Mouse (Mus musculus): ENCODE measurements at regions not wholly inside any gene's neighbourhood (a gene's known extent, or its start where the extent isn't known, plus 50 kb on each side); places are given as distances from the start of the nearest gene placed in this dataset.

DNA sequence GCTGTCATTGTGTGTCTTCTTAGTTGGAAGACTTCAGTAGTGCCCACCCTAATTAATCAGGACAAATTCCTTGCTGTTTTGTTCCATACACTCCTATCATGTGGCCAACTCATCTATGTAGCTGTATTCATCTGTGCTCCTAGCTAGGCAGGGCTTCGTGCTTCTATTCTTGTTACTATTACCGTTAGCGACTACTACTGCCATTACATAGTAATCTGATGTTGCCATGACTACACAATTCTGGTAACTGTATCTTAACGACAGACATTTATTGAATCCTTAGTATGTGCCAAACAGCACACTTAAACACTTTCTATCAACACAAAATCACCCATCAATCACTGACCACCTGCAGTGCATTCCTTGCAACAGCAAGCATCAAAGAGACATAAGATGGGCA lies 477.6 kb downstream of the Tm4sf1 start:
- no peak for ATAC-seq (replicated peaks; ENCODE audit: poor library complexity)

- ATAC-seq (replicated peaks; ENCODE audit: poor library complexity): no peak
Measured at GRCm38 (mm10) chr3:56810548-56811071, 491.2 kb downstream of the Tm4sf1 start.

DNA sequence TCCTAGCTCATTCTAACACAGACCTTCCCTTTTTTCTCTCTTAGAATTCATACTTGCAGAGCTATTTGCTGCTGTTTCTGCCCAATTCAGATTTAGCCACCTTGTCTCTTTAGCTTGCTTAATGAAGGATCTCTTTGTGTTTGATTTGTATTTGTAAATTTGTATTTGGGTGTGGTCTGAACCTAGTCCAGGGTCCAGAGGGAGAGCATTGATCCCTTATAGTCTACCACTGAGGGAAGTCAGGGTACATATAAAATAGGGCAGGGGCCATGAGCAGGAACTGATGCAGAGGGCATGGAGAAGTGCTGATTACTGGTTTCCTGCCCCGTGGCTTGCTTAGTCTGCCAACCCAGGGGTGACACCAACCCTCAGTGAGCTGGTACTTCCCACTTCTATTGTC lies 508.7 kb downstream of the Tm4sf1 start:
- ATAC-seq (replicated peaks; ENCODE audit: poor library complexity): no peak

DNA sequence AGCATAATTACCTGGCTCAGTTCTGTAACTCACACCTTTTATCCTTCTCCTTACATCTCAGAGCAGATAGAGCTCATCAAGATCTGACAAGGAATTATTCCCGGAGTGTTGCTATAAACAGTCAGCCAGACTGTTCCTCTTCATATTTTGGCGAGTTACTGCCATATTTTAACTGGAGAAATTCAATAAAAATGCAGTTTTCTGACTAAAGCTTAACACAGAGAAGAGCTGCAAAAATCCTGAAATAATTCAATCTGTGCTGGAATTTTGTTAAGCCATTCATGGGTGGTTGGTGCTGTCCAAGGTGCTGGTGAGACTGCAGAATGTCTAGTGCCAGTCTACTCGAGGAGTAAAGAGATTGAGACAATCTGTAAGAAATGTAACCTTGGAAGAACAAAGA lies 512.6 kb downstream of the Tm4sf1 start:
- ATAC-seq (replicated peaks; ENCODE audit: poor library complexity): no peak

GRCm38 (mm10) chr3:56773920-56774319 lies 527.9 kb downstream of the Tm4sf1 start:
- no peak for ATAC-seq (replicated peaks; ENCODE audit: poor library complexity)

GRCm38 (mm10) chr3:56770225-56770624 lies 531.6 kb downstream of the Tm4sf1 start:
- ATAC-seq (replicated peaks; ENCODE audit: poor library complexity): no peak

GRCm38 (mm10) chr3:56767133-56767532 lies 534.7 kb downstream of the Tm4sf1 start:
- no peak for ATAC-seq (replicated peaks; ENCODE audit: poor library complexity)

GRCm38 (mm10) chr3:56764336-56764735 lies 537.5 kb downstream of the Tm4sf1 start:
- no peak for ATAC-seq (replicated peaks; ENCODE audit: poor library complexity)

DNA sequence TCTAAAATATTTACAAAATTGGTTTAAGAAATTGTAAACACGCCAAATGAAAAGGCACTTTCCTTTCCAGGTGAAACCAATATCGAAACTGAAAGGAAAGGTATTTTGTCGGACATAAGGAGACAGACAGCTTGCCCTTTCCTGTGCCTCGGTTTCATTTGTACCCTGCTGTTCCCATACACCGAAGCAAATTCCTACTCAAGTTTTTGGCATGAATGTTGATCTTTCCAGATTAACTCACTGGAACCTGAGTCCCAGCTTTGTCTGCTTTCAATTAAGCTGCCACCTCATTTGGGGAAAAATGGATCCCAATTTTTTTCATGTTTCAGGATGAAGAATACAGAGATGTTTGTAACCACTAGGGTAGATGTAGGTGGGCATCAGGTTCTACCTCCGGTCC lies 537.9 kb downstream of the Tm4sf1 start:
- no peak for ATAC-seq (replicated peaks; ENCODE audit: poor library complexity)

GRCm38 (mm10) chr3:56753654-56754053 lies 548.1 kb downstream of the Tm4sf1 start:
- no peak for ATAC-seq (replicated peaks; ENCODE audit: poor library complexity)

DNA sequence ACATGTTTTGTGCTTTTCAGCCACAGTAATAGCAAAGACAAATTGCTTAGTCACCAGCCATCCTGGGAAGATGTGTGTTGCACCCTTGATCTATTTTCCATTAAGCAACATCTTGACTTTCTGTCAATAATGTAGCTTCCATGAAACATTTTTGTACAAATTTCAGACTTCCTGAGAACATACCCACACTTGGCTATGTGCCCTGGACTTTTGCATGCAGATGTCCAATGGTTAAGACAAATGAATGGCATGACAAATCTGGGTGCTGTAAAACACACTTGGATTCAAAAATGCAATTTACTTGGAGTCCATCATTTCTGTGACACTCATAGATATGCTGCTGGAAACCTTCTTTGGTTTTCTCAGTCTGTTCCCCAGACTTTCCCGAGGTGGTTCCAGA lies 549.9 kb downstream of the Tm4sf1 start:
- no peak for ATAC-seq (replicated peaks; ENCODE audit: poor library complexity)

DNA sequence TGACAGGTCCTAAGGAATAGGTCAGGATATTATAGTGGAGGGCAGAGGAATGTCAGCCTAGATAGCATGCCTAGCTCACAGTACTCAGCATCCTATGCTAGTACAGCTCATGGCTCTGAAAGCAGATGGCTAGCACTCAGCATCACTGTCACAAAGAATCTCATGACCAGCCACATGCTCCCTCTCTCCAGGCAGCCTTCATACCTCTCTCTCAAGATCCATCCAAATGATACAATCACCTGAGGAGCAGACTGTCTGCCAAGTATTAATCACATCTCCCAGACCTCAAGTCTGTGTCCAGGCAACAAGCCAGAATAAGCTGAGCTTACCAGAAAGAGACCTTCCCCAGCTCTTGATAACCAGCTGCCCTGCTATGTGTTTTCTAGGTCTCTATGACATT lies 557.4 kb upstream of the Nbea start:
- no peak for ATAC-seq (replicated peaks; ENCODE audit: poor library complexity)

- ATAC-seq (replicated peaks; ENCODE audit: poor library complexity): no peak
Measured at GRCm38 (mm10) chr3:56739451-56739850, 556.0 kb upstream of the Nbea start.

DNA sequence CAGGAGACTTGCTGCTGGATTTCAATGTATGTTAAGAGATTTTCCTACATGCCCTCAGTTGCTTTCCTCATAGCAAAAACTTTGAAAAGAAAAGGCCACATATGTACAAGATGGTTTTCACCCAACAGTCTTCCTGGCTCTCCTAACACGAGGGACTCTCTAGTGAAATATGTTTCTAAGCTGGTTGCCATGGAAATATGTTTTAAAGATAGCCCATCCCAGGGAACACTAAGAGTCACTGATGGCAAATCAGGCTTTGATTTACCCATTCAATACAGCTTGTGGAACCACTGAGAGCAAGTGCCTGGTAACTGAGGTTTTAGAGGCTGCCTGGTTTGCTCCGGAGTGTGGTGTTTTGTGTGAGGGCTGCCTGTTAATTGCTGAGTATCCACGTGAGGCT lies 547.3 kb upstream of the Nbea start:
- no peak for ATAC-seq (replicated peaks; ENCODE audit: poor library complexity)

GRCm38 (mm10) chr3:56724991-56725390 lies 541.5 kb upstream of the Nbea start:
- no peak for ATAC-seq (replicated peaks; ENCODE audit: poor library complexity)

DNA sequence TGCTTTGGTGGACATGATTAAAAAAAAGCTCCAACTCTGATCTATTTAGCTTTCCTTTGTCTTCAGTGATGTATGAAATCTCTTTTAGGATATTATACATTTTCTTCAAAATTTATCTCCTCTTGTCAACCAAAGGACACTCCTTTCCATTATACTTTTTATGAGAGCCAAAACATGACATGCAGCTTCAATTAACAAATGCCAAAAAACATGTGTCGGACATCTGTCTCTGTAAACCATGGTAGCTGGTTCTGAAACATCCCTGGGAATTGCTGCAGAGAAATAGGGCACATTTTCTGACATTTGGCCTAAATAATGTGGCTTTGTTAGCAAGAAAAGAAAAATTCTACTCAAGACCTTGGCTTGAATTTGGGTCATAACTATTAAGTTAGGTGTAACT lies 524.8 kb upstream of the Nbea start:
- ATAC-seq (replicated peaks; ENCODE audit: poor library complexity): no peak

DNA sequence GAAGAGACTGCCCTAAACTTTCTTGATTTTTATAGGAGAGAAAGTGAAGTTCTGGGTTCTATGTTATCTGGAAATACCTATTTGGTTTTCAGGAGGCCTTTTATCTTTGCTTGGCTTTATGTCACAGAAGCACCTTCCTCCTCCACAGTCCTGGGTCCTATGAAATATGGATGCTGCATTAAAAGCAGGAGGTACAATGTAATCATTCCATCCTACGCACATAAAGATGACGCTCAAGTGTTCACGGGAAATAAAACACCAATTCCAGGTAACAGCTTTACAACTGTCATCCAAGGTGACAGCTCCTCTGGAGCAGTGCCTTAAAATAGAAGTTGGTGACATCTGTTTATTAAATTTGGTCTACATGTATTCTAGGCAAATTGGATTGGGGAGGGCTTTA lies 523.8 kb upstream of the Nbea start:
- ATAC-seq (replicated peaks; ENCODE audit: poor library complexity): no peak

DNA sequence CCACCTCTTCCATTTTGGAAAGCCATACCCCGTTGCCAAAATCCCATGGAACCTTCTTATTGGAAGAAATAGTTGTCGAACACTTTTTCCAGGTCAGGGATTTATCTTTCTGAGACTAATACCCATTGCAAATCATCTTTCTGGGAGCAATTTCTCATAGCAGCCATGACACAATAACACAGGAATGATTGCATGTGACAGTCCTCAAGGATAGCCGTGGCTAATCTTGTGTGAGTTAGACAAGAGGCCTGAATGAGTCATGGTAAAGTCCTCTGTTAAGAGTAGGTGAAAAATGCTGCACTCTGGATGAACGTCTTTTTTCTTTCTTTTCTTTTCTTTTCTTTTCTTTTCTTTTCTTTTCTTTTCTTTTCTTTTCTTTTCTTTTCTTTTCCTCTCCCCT lies 522.5 kb upstream of the Nbea start:
- no peak for ATAC-seq (replicated peaks; ENCODE audit: poor library complexity)

GRCm38 (mm10) chr3:56698941-56699340 lies 515.4 kb upstream of the Nbea start:
- no peak for ATAC-seq (replicated peaks; ENCODE audit: poor library complexity)

GRCm38 (mm10) chr3:56698248-56698647 lies 514.7 kb upstream of the Nbea start:
- no peak for ATAC-seq (replicated peaks; ENCODE audit: poor library complexity)

DNA sequence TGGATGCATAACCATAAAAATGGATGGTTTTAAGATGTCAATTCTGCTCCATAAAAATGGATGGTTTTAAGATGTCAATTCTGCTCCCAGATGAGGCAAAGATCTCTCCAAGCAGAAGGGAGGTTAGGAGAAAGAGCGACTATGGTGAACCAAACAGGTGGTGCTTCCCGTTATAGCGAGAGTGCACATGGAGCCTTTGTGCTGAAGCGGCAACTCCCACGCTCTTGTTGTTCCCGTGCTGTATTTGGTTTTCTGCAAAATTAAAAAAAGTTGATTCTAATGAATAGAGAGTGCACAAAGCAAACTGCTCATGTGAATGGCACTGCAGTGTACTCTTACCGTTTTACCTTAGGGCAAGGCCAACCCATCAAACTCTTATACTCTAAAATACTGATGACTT lies 497.5 kb upstream of the Nbea start:
- ATAC-seq (replicated peaks; ENCODE audit: poor library complexity): no peak

GRCm38 (mm10) chr3:56668829-56669228 lies 485.3 kb upstream of the Nbea start:
- no peak for ATAC-seq (replicated peaks; ENCODE audit: poor library complexity)

- no peak for ATAC-seq (replicated peaks; ENCODE audit: poor library complexity)
Measured at GRCm38 (mm10) chr3:56660594-56660993, 477.1 kb upstream of the Nbea start.

- no peak for ATAC-seq (replicated peaks; ENCODE audit: poor library complexity)
Measured at GRCm38 (mm10) chr3:56647313-56647712, 463.8 kb upstream of the Nbea start.
